Mouse (Mus musculus) brain, embryonic 14.5 days (tissue): ENCODE measurements around the gene Olfr490. TPM values are rescaled to one million over a fixed set of nuclear protein-coding genes. Genes with fewer than 3 reads are reported as not detected.

ENCODE experiments used
- DNase-seq: peaks from one replicate; pipeline ENCODE4 v3.0.0-alpha.2; 2011; ENCODE audit warnings: low read depth
- CTCF ChIP-seq: fragments of 200-500 bp; IDR thresholded peaks from 2 replicates; pipeline ENCODE4 v1.5.1; 2012; ENCODE audit warnings: inconsistent platforms, mild to moderate bottlenecking, moderate library complexity, borderline replicate concordance; ENCODE audit not compliant: insufficient read depth, insufficient read length; ENCODE audit errors: extremely low read depth
- POLR2A ChIP-seq: fragments of 200-500 bp; IDR thresholded peaks from 2 replicates; pipeline ENCODE4 v1.6.1; 2012; ENCODE audit warnings: mild to moderate bottlenecking, inconsistent platforms, borderline replicate concordance; ENCODE audit not compliant: poor library complexity, insufficient read depth, insufficient read length, severe bottlenecking; ENCODE audit errors: extremely low read depth
- polyA plus RNA-seq: library from polyadenylated mRNA; depleted of rRNA; stranded (reverse); fragments of >200 nt; gene quantifications from 2 replicates; pipeline ENCODE4 v1.2.3, GENCODE M21; 2012; rRNA removed

Olfr490 gene
- polyA plus RNA-seq, result not detected in 2 replicates

- no peak for TF ChIP-seq CTCF
- TF ChIP-seq POLR2A, result no peak
- no peak for DNase-seq
These were observed at the start of gene Olfr490 for GRCm38 (mm10) chr7:108288834-108289233. Olfr490 (minus strand) TSS chr7:108288934.

- DNase-seq, result no peak
- TF ChIP-seq CTCF (no peak), POLR2A (no peak)
These were observed 34.8 kb upstream of the Olfr490 start, which contains the start of gene Olfr492 for GRCm38 (mm10) chr7:108323574-108323973. Olfr492 (minus strand) TSS chr7:108323674.

GRCm38 (mm10) chr7:108313151-108313550, 24.4 kb upstream of the Olfr490 start, which contains the start of gene Olfr491:
Olfr491 (plus strand) TSS chr7:108313451.
- no peak for DNase-seq
- TF ChIP-seq CTCF (no peak), POLR2A (no peak)

GRCm38 (mm10) chr7:108258247-108258646, 30.5 kb downstream of the Olfr490 start, which contains the start of gene Olfr488:
Olfr488 (minus strand) TSS chr7:108258347.
- TF ChIP-seq POLR2A, result no peak
- TF ChIP-seq CTCF, result no peak
- DNase-seq, result no peak

Other genes starting within 250 kb of the Olfr490 start
- not detected in 2 replicates for gene Olfr479, start 238.2 kb downstream of the Olfr490 start, polyA plus RNA-seq
- gene Olfr480, start 221.6 kb downstream of the Olfr490 start, polyA plus RNA-seq, result not detected in 2 replicates
- gene Olfr481, start 209.1 kb downstream of the Olfr490 start, polyA plus RNA-seq, result not detected in 2 replicates
- gene Olfr482, start 191.3 kb downstream of the Olfr490 start, polyA plus RNA-seq, result 0.03 TPM in 1 of 2 replicates, not detected in the other
- gene Olfr483, start 188.1 kb downstream of the Olfr490 start, polyA plus RNA-seq, result not detected in 2 replicates
- gene Olfr484, start 161.5 kb downstream of the Olfr490 start, polyA plus RNA-seq, result not detected in 2 replicates
- gene Olfr485, start 129.1 kb downstream of the Olfr490 start, polyA plus RNA-seq, result not detected in 2 replicates
- gene Olfr486, start 116.2 kb downstream of the Olfr490 start, polyA plus RNA-seq, result not detected in 2 replicates
- not detected in 2 replicates for gene Olfr487, start 74.3 kb downstream of the Olfr490 start, polyA plus RNA-seq
- not detected in 2 replicates for gene Olfr488, start 30.6 kb downstream of the Olfr490 start, polyA plus RNA-seq
- gene Olfr491, start 24.5 kb upstream of the Olfr490 start, polyA plus RNA-seq, result not detected in 2 replicates
- not detected in 2 replicates for gene Olfr492, start 34.7 kb upstream of the Olfr490 start, polyA plus RNA-seq
- not detected in 2 replicates for gene Olfr493, start 58.0 kb upstream of the Olfr490 start, polyA plus RNA-seq
- gene Olfr494, start 76.4 kb upstream of the Olfr490 start, polyA plus RNA-seq, result not detected in 2 replicates
- gene Olfr495, start 104.2 kb upstream of the Olfr490 start, polyA plus RNA-seq, result not detected in 2 replicates
- not detected in 2 replicates for gene Olfr497, start 131.5 kb upstream of the Olfr490 start, polyA plus RNA-seq
- gene Olfr498, start 176.4 kb upstream of the Olfr490 start, polyA plus RNA-seq, result not detected in 2 replicates
- not detected in 2 replicates for gene Olfr502, start 236.1 kb upstream of the Olfr490 start, polyA plus RNA-seq